Mouse (Mus musculus) urinary bladder, postnatal 10 days (tissue): ENCODE data around the gene Btd.

Experiments used
- DNase-seq: peaks from one replicate; pipeline ENCODE4 v3.0.0; 2022; ENCODE audit warnings: low spot score

Gene Btd

DNA sequence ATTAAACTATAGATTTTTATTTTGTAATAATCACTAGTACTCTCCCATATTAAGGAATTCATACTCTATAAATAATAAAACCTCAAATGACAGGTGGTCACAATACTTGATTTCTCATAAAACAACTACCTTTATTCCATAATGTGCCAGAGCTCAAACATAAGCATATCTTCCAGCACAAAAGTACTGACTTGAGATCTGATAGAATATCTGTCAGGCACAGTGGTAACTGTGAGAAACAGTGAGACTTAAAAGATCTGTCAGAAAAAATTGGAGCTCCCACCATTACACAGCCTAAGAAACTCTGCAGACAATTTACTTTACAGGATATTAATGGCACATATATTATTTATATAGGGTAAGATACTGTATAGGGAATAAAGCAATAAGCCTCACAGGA, 74.8 kb downstream of the Btd start:
- no peak for DNase-seq

- no peak for DNase-seq
Measured at GRCm38 (mm10) chr14:31717360-31717759, 76.5 kb downstream of the Btd start.
